In the genomic region with DNA sequence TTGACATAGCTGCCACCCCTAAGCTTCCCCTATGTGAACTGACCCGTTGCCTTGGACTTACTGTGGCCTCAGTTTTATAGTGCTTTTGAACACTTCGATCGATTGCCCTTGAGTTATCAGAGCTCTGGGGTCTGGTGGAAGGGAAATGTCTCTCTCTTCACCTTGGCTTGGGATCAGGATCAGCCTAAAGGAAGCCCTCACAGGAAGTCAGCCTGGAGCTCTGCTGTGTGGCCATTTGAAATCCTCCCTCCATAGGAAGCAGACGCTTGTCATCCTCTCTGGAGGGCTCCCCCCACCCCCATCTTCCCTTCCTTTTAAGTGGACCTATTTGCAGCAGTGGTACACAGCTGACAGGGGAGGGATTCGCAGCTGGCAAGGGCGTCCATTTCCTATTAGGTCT, we compare ENCODE assay signal across 8 mouse cellular contexts. TPM values are rescaled to one million over a fixed set of nuclear protein-coding genes. Genes with fewer than 3 reads are reported as not detected.
DNase-seq lines count a peak whose midpoint lies in the region; ATAC-seq and TF ChIP-seq lines count a peak whose summit lies in the region.

No protein-coding gene starts in this region.

- ATAC-seq in hindbrain, embryonic 14.5 days (ENCODE audit: low FRiP score): no peak
- ATAC-seq in stomach, embryonic 14.5 days (ENCODE audit: insufficient number of reproducible peaks, insufficient read depth, low FRiP score, low read depth): no peak

- TF ChIP-seq CTCF in gastrocnemius, adult 2 months (IDR thresholded peaks at IDR 0.05): no peak
- TF ChIP-seq CTCF in liver, adult 2 months (IDR thresholded peaks at IDR 0.05; ENCODE audit: low read depth, low read length): no peak

- no peaks in the 10 kb centered on the region for H3K36me3 ChIP-seq in hindbrain, embryonic 14.5 days (replicated peaks; ENCODE audit: control insufficient read depth, insufficient read depth)
- H3K36me3 ChIP-seq in liver, adult 2 months (ENCODE audit: control insufficient read depth, insufficient read depth, low read length): no peaks in the 10 kb centered on the region
- H3K36me3 ChIP-seq in stomach, embryonic 14.5 days (ENCODE audit: control insufficient read depth, insufficient read depth, low read length): no peaks in the 10 kb centered on the region

- 62% methylated on average over 6 of the region's 6 CpGs for WGBS in hindbrain, embryonic 14.5 days
- WGBS in liver, adult 2 months: 59% methylated on average over 6 of the region's 6 CpGs
- WGBS in stomach, embryonic 14.5 days: 48% methylated on average over 6 of the region's 6 CpGs

- intact Hi-C loops in gastrocnemius, adult 2 months (cut with DNase I): loop anchor here (5.0 kb wide), 2 partner anchors 32 to 43 kb away; no protein-coding TSS in a partner anchor

- DNase-seq in adipocyte (ENCODE audit: low spot score): peak; percentile 18
- DNase-seq in gastrocnemius, adult 2 months: peak; percentile 42
- DNase-seq in hindbrain, embryonic 14.5 days (ENCODE audit: low spot score): no peak
- DNase-seq in liver, adult 2 months (ENCODE audit: extremely low read depth, low read depth, low spot score): peak; percentile 9
- no peak for DNase-seq in layer of hippocampus, adult 18-20 months (ENCODE audit: low spot score in 2 of 2)
- DNase-seq in ovary, postnatal 36 days (ENCODE audit: low spot score): no peak
- no peak for DNase-seq in right cerebral cortex, postnatal 36 days (ENCODE audit: low spot score in 2 of 2)

- peak overlapping the region; percentile 98 for H3K27ac ChIP-seq in gastrocnemius, adult 2 months
- H3K27ac ChIP-seq in hindbrain, embryonic 14.5 days: peak overlapping the region; percentile 26; the same call in 1 of the 2 replicates
- H3K27ac ChIP-seq in liver, adult 2 months (replicated peaks; ENCODE audit: insufficient read depth, low read depth, low read length): no peak overlapping the region; the same call in 1 of the 2 replicates
- H3K27ac ChIP-seq in stomach, embryonic 14.5 days (ENCODE audit: low read length): peak overlapping the region; percentile 10; the same call in 1 of the 2 replicates

- H3K27me3 ChIP-seq in hindbrain, embryonic 14.5 days (ENCODE audit: control insufficient read depth, insufficient read depth, low read length): no peaks in the 10 kb centered on the region
- H3K27me3 ChIP-seq in liver, adult 2 months (ENCODE audit: control insufficient read depth, insufficient read depth, low read length): 0 out of 2 replicates have a peak, but pooled peaks cover 5% of the 10 kb centered on the region
- no peaks in the 10 kb centered on the region for H3K27me3 ChIP-seq in stomach, embryonic 14.5 days (ENCODE audit: control insufficient read depth, insufficient read depth, low read length)

- H3K79me2 ChIP-seq in liver, adult 2 months (ENCODE audit: control insufficient read depth, insufficient read depth, low read length): no peaks in the 10 kb centered on the region

- peak overlapping the region; percentile 88 for H3K4me3 ChIP-seq in gastrocnemius, adult 2 months
- H3K4me3 ChIP-seq in hindbrain, embryonic 14.5 days (replicated peaks; ENCODE audit: low read length): peak overlapping the region; percentile 38; the same call in 1 of the 2 replicates
- peak overlapping the region; percentile 16 for H3K4me3 ChIP-seq in liver, adult 2 months (ENCODE audit: insufficient read depth, low read depth, low read length)
- H3K4me3 ChIP-seq in stomach, embryonic 14.5 days (ENCODE audit: low read depth, low read length): peak overlapping the region; percentile 46; the same call in 1 of the 2 replicates

- H3K4me1 ChIP-seq in hindbrain, embryonic 14.5 days (replicated peaks; ENCODE audit: control insufficient read depth, insufficient read depth, low read length): 0 out of 2 replicates have a peak, but pooled peaks cover 7% of the 10 kb centered on the region
- no peaks in the 10 kb centered on the region; the same call in 1 of the 2 replicates for H3K4me1 ChIP-seq in liver, adult 2 months (ENCODE audit: control insufficient read depth, insufficient read depth, low read length)
- no peaks in the 10 kb centered on the region for H3K4me1 ChIP-seq in stomach, embryonic 14.5 days (ENCODE audit: control insufficient read depth, insufficient read depth, low read length)

- H3K9ac ChIP-seq in hindbrain, embryonic 14.5 days: no peak overlapping the region
- 0 out of 2 replicates have a peak overlapping the region, but pooled peaks have one; percentile 17 for H3K9ac ChIP-seq in liver, adult 2 months (ENCODE audit: low read depth, low read length)
- H3K9ac ChIP-seq in stomach, embryonic 14.5 days (replicated peaks; ENCODE audit: low read depth, low read length): no peak overlapping the region

- peak overlapping the region; percentile 82 for H3K4me2 ChIP-seq in hindbrain, embryonic 14.5 days (replicated peaks)
- peak overlapping the region; percentile 28 for H3K4me2 ChIP-seq in stomach, embryonic 14.5 days (replicated peaks; ENCODE audit: low read depth, low read length)

- no peaks in the 10 kb centered on the region for H3K9me3 ChIP-seq in hindbrain, embryonic 14.5 days (ENCODE audit: control insufficient read depth, low read length)
- H3K9me3 ChIP-seq in stomach, embryonic 14.5 days (ENCODE audit: control insufficient read depth, low read depth, low read length): no peaks in the 10 kb centered on the region

- TF ChIP-seq POLR2A in liver, adult 2 months (IDR thresholded peaks at IDR 0.05; ENCODE audit: extremely low read depth, insufficient read depth, low read length): no peak

RNA-seq across cellular contexts. Expression of gene Rhoj, which starts 1.6 kb away (rescaled TPM):
- total RNA-seq in gastrocnemius, adult 2 months (2021): 10 to 100 TPM; 13.7 to 19.7 TPM
- 24.0 and 28.3 TPM in 2 replicates for polyA plus RNA-seq in hindbrain, embryonic 14.5 days (2014; fragmentation: Nextera tagmentation; extraction: Ambion mirVana)
- 2.8 and 4.2 TPM in 2 replicates for total RNA-seq in liver, adult 2 months (2014; rRNA removed)
- 2.3 and 4.5 TPM in 2 replicates for polyA plus RNA-seq in liver, adult 2 months (2012; rRNA removed)
- polyA plus RNA-seq in stomach, embryonic 14.5 days (2014; fragmentation: Nextera tagmentation; extraction: Ambion mirVana): 78.7 and 80.0 TPM in 2 replicates
- 1 to 10 TPM; 4.0 to 4.3 TPM for total RNA-seq in layer of hippocampus, adult 18-20 months (2021)

Comparison
In these comparisons a context has a peak if more than half of its experiments do, and no peak if none do; other contexts are left out.
1. DNase-seq: peak in adipocyte (single experiment), gastrocnemius, adult 2 months (single experiment) and liver, adult 2 months (single experiment); none in hindbrain, embryonic 14.5 days (single experiment), layer of hippocampus, adult 18-20 months (0 of 2), ovary, postnatal 36 days (single experiment) and right cerebral cortex, postnatal 36 days (0 of 2).
2. H3K4me3 ChIP-seq: peak in every context shown above with its lines; median percentile 88 in gastrocnemius, adult 2 months; 46 in stomach, embryonic 14.5 days; 38 in hindbrain, embryonic 14.5 days; 16 in liver, adult 2 months.